Mouse (Mus musculus) T-helper 17 cell (primary cell): ENCODE results near the gene Limk2.

Experiments used
- in situ Hi-C, 2 experiments: fragments of 300-600 bp; cut with MboI, MseI; formaldehyde crosslinking; loops; 1 replicate in 1 of 2; 2 replicates in 1 of 2; pipeline ENCODE4 v1.15.1; 2025; ENCODE audit warnings: high pct_unique_total_duplicates in 2 of 2

Limk2 gene

GRCm38 (mm10) chr11:3412111-3412510 is 3.1 kb upstream of the Limk2 start:
- in situ Hi-C loops, result no loop called here

DNA sequence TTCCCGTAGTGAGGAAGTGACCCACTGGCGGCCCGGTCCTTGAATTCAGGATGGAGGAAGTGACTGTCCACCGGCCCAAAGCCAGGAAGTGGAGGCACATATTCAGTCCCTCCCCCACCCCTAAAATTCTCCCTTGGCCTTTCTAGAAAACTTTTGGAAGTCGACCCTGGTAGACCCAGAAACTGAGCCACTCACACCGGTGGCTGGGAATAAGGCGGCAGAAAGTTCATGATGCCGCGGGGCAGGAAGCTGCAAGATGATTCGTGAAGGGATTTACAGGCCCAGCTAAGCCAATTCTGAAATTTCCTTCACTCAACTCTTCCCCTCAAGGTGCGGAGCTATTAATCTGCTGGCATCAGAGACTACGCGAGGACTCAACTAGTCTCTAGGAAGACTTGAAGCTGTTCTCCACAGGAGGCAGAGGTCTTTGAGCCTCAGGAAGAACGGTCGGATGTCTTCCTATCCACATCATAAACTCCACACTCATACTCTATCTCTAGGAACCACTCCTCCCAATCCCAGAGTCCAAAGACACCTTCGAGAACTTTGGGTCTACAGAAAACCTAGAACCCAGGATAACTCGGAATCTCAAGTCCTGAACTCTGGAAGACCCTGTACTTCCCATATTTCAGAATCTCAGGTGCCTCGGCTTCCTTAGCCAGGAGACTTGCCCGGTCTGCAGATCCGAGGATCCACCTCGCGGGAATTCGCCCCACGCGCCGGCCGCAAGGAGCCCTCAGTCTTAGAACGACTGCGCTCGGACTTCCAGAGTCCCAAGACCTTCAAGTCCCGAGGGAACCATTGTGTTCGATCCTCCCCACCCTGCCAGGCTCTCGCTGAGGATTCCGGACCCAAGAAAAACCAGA is 625 bp downstream of the Limk2 start:
- in situ Hi-C loops, result no loop called here

DNA sequence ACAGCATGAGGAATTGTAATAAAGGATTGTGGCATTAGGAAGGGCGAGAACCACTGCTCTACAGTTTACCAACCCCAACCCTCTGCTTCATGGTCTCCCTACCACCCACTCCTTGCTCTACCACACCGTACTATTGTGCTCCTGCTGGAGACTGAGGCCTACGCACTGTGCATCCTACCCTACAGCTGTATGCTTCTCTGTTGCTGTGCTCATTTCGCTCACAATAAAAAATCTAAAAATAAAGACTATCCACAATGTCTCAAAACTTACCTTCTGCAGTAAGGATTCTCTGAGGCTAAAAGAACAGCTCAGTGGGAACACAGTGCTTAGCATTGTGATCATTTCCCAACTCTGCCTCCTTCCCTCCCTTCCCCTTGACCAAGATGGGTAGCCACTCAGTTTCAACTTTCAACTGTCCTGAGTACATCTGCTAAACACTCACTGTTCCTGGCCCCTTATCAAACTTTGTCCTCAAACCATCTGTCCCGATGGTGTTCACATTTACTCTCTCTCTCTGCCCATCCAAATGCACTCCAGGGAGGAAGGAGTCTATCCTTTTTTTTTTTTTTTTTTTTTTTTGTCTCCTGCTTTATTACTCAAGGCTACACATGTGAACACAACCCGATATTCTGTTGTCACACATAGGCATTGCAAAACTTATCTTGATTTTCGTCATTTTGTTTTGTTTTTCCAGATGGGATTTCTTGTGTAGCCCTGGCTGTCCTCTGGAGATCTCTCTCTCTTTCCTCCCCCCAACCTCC is 4.5 kb downstream of the Limk2 start:
- in situ Hi-C loops, result loop anchor here in 1 of 2 experiments (5.0 kb wide), 1 partner anchor 72 kb away; the partner anchor contains the start of gene Pik3ip1

- in situ Hi-C loops, result loop anchor here in 1 of 2 experiments (5.0 kb wide), 1 partner anchor 71 kb away; the partner anchor contains the start of gene Pik3ip1
These were observed 6.0 kb downstream of the Limk2 start for GRCm38 (mm10) chr11:3403024-3403423.

DNA sequence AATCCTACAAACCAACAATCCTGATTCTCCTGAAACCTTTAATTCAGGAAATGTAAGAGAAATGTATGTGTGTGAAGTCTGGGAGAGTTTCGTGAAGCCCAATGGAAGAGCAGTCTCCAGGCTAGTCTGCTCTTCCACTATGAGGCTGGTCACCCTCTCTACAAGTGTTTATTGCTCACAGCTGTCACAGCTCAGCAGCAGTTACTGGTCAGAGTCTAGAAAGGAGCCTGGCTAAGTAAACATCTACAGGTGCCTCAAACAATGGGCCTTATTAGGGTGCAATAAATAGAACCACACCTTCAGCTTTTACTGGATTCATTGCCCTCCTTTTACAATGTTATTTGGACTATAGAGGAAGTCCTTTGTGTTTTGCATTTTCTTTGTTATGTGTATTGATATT is 10.7 kb downstream of the Limk2 start:
- in situ Hi-C loops, result no loop called here

DNA sequence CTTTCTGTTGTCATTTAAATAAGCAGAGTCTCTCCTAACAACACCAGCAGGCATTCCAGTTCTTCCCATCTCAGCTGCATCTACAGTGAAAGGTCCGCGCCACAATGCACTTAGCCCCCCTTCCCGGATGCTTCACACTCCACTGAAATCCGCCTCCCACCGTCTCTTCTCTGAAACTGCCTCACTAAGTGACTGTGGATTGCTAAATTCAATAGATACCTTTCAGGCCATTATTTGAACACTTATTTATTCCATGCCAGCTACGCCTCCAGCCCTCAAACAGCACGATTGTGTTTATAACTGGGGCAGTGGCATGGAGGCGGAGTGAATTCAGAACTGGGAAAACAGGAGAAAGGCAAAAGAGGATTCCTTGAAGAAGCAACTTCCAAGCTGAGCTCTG is 12.4 kb downstream of the Limk2 start:
- in situ Hi-C loops, result no loop called here

DNA sequence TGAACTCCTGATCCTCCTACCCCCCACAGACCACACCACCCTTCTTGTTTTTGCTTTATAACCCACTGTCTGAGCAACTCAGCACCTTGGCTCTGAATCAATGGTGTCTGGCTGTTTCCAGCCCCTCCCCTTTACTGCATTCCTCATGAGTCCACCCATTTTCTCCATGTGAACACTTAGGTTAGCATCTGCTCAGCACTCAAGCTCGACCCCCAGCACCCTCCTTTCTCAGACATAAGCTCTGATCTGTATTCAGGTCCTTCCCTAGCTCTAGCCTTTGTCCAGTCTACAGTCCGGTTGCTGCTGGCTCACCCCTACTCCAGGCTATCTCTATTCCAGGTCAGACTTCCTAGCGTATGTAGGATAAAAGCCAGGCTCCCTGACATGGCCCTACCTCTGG is 12.9 kb downstream of the Limk2 start:
- in situ Hi-C loops, result no loop called here

GRCm38 (mm10) chr11:3394520-3394919 is 14.5 kb downstream of the Limk2 start:
- in situ Hi-C loops, result no loop called here

GRCm38 (mm10) chr11:3392526-3392925 is 16.5 kb downstream of the Limk2 start:
- in situ Hi-C loops, result no loop called here

DNA sequence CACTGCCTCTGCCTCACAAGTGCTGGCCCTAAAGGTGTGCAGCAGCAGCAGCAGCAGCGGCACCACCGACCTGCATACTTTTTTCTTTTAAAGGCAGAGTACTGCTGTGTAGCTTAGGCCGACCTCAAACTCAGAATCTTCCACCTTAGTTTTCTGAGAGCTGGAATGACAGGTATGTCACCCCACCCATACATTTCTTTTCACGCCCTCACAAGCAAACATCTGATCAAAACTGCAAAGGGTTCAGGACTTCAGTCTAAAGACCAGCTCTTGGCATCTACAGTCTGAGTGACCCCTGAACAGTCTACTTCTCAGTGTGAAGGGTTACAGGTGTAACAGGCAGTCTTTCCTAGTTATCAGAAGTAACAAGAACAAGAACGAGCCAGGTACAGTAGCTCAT is 18.2 kb downstream of the Limk2 start:
- in situ Hi-C loops, result no loop called here

DNA sequence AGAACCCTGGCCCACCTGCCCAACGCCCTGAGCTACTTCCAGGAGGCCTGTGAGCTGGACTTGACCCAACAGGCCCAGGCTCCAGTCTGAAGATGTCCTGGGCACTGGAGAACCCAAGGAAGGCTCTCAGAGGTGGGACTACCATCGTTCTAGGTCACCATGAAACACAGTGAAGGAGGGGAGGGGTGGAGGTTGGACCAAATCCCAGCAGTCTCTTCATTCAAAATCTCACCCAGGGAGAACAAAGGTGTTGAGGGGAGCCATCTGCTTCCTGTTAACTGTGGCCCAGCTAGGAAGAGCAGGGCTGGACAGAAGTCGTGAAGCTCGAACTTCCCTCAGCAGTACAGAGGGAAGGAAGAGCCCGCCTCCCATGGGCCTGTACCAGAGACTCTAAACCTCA is 19.0 kb downstream of the Limk2 start:
- in situ Hi-C loops, result no loop called here

GRCm38 (mm10) chr11:3387482-3388196 is 21.4 kb downstream of the Limk2 start:
- in situ Hi-C loops, result no loop called here

DNA sequence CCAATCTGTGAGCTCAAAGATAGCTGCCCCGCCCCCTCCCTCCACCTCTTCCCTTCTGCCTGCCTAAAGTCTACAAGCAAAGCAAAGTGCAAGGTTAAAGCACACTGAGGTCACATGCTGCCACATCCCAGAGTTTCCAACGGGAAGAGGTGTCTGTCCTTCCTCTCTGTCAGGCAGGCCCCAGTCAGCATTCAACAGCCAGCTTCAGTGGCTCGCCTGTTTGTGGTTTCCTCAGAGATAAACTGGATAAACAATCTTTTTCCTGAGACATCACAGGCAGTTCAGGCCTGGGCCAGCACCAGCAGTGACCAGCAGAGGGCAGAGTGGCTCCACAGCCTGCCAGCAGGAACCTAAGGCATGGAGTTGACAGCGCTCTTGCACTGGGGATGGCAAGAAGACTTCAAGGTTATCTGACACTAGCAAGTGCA is 22.0 kb downstream of the Limk2 start:
- in situ Hi-C loops, result no loop called here

- in situ Hi-C loops, result no loop called here
These were observed 26.1 kb downstream of the Limk2 start for GRCm38 (mm10) chr11:3382602-3383594.

DNA sequence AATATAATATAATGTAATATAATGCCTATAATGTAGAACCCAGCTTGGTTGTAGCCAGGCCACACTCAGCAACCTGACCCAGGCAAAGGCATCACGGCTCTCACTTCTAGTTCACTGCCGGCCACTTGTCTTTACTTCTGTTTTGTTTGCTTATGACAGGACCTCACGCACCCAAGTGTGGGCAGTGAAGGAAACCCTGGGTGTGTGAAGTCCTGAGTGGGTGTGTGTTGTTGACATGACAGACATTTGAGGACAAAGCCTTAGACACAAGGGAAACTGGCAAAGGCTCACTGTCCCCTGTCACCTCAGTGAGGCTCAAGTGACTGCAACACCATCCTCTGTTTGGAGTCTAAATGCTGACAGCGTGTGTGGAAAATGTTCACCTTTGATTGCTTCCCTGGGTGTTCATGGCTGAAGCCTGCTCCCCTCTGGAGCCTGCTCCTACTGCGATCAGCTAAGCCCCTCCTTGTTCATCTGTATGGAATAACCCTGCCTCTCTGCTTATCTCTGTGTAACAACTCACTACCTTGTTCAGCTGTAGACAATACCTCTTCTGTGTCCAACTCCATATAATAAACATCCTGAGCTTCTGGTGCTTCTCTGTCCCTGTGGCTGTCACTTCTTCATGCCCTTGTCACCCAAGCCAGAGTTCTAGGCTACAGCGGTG is 27.7 kb downstream of the Limk2 start:
- in situ Hi-C loops, result no loop called here

DNA sequence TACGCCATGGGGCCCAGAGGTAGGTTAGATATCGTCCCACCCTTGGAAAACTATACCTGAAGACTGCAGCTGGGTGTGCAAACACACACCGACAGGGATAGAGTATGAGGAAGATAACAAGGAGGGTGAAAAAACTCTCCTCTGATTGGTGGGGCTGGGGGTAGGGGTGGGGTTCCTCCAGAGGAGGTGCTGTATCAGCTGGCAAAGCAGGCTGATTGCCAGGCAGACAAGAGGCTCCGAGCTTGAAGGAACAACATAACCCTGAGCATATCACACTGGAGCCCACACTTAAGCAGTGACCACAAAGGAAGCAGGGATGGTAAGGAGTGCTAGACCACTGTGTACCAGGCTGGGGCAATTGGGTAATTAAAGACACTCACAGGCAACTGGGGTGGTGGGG is 29.6 kb downstream of the Limk2 start:
- in situ Hi-C loops, result no loop called here

GRCm38 (mm10) chr11:3374741-3375140 is 34.2 kb downstream of the Limk2 start:
- in situ Hi-C loops, result no loop called here

- in situ Hi-C loops, result no loop called here
These were observed 34.7 kb downstream of the Limk2 start for GRCm38 (mm10) chr11:3374293-3374645.

GRCm38 (mm10) chr11:3373591-3374292 is 35.2 kb downstream of the Limk2 start:
- in situ Hi-C loops, result no loop called here
